Mouse (Mus musculus) liver, adult 2 months (tissue): ENCODE data around the gene Tbc1d22a. TPM values are rescaled to one million over a fixed set of nuclear protein-coding genes. Genes with fewer than 3 reads are reported as not detected.

Source experiments
- DNase-seq: peaks from one replicate; pipeline ENCODE4 v3.0.0-alpha.2; 2011; ENCODE audit warnings: low read depth, low spot score; ENCODE audit errors: extremely low read depth
- H3K27ac ChIP-seq: fragments of 200-500 bp; replicated peaks from 2 replicates; pipeline ENCODE4 v1.5.1; 2012; ENCODE audit warnings: low read depth, mild to moderate bottlenecking, control low read depth, inconsistent platforms, low read length; ENCODE audit not compliant: insufficient read depth
- H3K27me3 ChIP-seq: fragments of 200-500 bp; 2 replicates; pipeline ENCODE4 v1.6.1; 2012; ENCODE audit warnings: mild to moderate bottlenecking, moderate library complexity, low read length, inconsistent platforms; ENCODE audit not compliant: control insufficient read depth, insufficient read depth
- H3K36me3 ChIP-seq: fragments of 200-500 bp; 2 replicates; pipeline ENCODE4 v1.6.1; 2012; ENCODE audit warnings: low read length, inconsistent platforms; ENCODE audit not compliant: control insufficient read depth, insufficient read depth
- H3K4me1 ChIP-seq: fragments of 200-500 bp; 2 replicates; pipeline ENCODE4 v1.6.1; 2011; ENCODE audit warnings: low read length; ENCODE audit not compliant: control insufficient read depth, insufficient read depth
- H3K4me3 ChIP-seq: fragments of 200-500 bp; 2 replicates; pipeline ENCODE4 v1.5.1; 2011; ENCODE audit warnings: low read depth, mild to moderate bottlenecking, control low read depth, low read length, moderate library complexity; ENCODE audit not compliant: insufficient read depth
- H3K79me2 ChIP-seq: fragments of 200-500 bp; 2 replicates; pipeline ENCODE4 v1.6.1; 2012; ENCODE audit warnings: inconsistent platforms, mild to moderate bottlenecking, low read length, moderate library complexity; ENCODE audit not compliant: control insufficient read depth, insufficient read depth
- H3K9ac ChIP-seq: fragments of 200-500 bp; 2 replicates; pipeline ENCODE4 v1.6.1; 2012; ENCODE audit warnings: low read depth, mild to moderate bottlenecking, control low read depth, inconsistent platforms, low read length
- CTCF ChIP-seq: fragments of 200-500 bp; IDR thresholded peaks from 2 replicates; pipeline ENCODE4 v1.5.1; 2011; ENCODE audit warnings: low read depth, low read length, control low read depth
- POLR2A ChIP-seq: fragments of 200-500 bp; IDR thresholded peaks from 2 replicates; pipeline ENCODE4 v1.6.1; 2011; ENCODE audit warnings: low read length, control low read depth; ENCODE audit not compliant: insufficient read depth; ENCODE audit errors: extremely low read depth
- WGBS: fragments of 180-500 bp; shearing (Covaris S2); methylation state at CpG from one replicate; pipeline ENCODE4 v1.1.7; 2018; 5-methylcytosine and 5-hydroxymethylcytosine counted together
- polyA plus RNA-seq: library from polyadenylated mRNA; depleted of rRNA; stranded (reverse); fragments of >200 nt; gene quantifications from 2 replicates; pipeline ENCODE4 v1.2.3, GENCODE M21; 2012
- total RNA-seq: library from RNA; depleted of rRNA; stranded (reverse); fragments of >200 nt; gene quantifications from 2 replicates; pipeline ENCODE4 v1.2.3, GENCODE M21; 2014

The Tbc1d22a gene
- total and polyA plus RNA-seq, 2 experiments: 9.6 to 14.3 TPM

- H3K27me3 ChIP-seq: no peaks in the 10 kb centered on the region
- no peaks in the 10 kb centered on the region for H3K36me3 ChIP-seq
- no peaks in the 10 kb centered on the region for H3K4me1 ChIP-seq
- no peak overlapping the region for H3K9ac ChIP-seq
- no peak for DNase-seq
- TF ChIP-seq POLR2A: no peak
- no peak for TF ChIP-seq CTCF
- H3K4me3 ChIP-seq: no peak overlapping the region
- H3K79me2 ChIP-seq: no peaks in the 10 kb centered on the region
- 95% methylated on average over 15 of the region's 15 CpGs for WGBS
- H3K27ac ChIP-seq: no peak overlapping the region
Measured at GRCm38 (mm10) chr15:86439015-86439796, 224.9 kb downstream of the Tbc1d22a start.

- Histone ChIP-seq H3K79me2 (no peaks in the 10 kb centered on the region), H3K36me3 (no peaks in the 10 kb centered on the region), H3K4me3 (no peak overlapping the region), H3K9ac (no peak overlapping the region), H3K27ac (no peak overlapping the region), H3K4me1 (no peaks in the 10 kb centered on the region), H3K27me3 (no peaks in the 10 kb centered on the region)
- no peak for DNase-seq
- TF ChIP-seq CTCF (no peak), POLR2A (no peak)
- WGBS: 92% methylated on average over 2 of the region's 2 CpGs
Measured at GRCm38 (mm10) chr15:86444271-86444670, 230.0 kb downstream of the Tbc1d22a start.

- TF ChIP-seq POLR2A (no peak), CTCF (no peak)
- no peak overlapping the region for H3K9ac ChIP-seq
Measured at GRCm38 (mm10) chr15:86446064-86446463, 231.8 kb downstream of the Tbc1d22a start.

GRCm38 (mm10) chr15:86447251-86447650 is 233.0 kb downstream of the Tbc1d22a start:
- no peak overlapping the region for H3K9ac ChIP-seq
- H3K4me1 ChIP-seq: no peaks in the 10 kb centered on the region
- DNase-seq: no peak
- over 99% methylated on average over 7 of the region's 7 CpGs for WGBS
- no peaks in the 10 kb centered on the region for H3K79me2 ChIP-seq
- TF ChIP-seq POLR2A (no peak), CTCF (no peak)
- no peak overlapping the region for H3K4me3 ChIP-seq
- H3K36me3 ChIP-seq: no peaks in the 10 kb centered on the region
- no peak overlapping the region for H3K27ac ChIP-seq
- H3K27me3 ChIP-seq: no peaks in the 10 kb centered on the region

More at GRCm38 (mm10) chr15:86446064-86446463, 231.8 kb downstream of the Tbc1d22a start:
- Histone ChIP-seq H3K79me2 (no peaks in the 10 kb centered on the region), H3K27ac (no peak overlapping the region), H3K4me1 (no peaks in the 10 kb centered on the region), H3K36me3 (no peaks in the 10 kb centered on the region), H3K27me3 (no peaks in the 10 kb centered on the region), H3K4me3 (no peak overlapping the region)
- DNase-seq: no peak

- Histone ChIP-seq H3K4me3 (no peak overlapping the region), H3K4me1 (no peaks in the 10 kb centered on the region), H3K27ac (no peak overlapping the region), H3K27me3 (no peaks in the 10 kb centered on the region), H3K79me2 (no peaks in the 10 kb centered on the region), H3K9ac (no peak overlapping the region), H3K36me3 (no peaks in the 10 kb centered on the region)
- 93% methylated on average over 5 of the region's 5 CpGs for WGBS
- no peak for DNase-seq
- TF ChIP-seq POLR2A (no peak), CTCF (no peak)
Measured at GRCm38 (mm10) chr15:86449236-86449635, 235.0 kb downstream of the Tbc1d22a start.

- Histone ChIP-seq H3K9ac (no peak overlapping the region), H3K4me3 (no peak overlapping the region), H3K27me3 (no peaks in the 10 kb centered on the region), H3K79me2 (no peaks in the 10 kb centered on the region), H3K4me1 (no peaks in the 10 kb centered on the region), H3K36me3 (no peaks in the 10 kb centered on the region), H3K27ac (no peak overlapping the region)
- TF ChIP-seq POLR2A: no peak
- TF ChIP-seq CTCF: no peak
- 98% methylated on average over 2 of the region's 2 CpGs for WGBS
- DNase-seq: no peak
Measured at GRCm38 (mm10) chr15:86449794-86450193, 235.5 kb downstream of the Tbc1d22a start.
